13 mouse cellular contexts compared by ENCODE assay signal in genomic region chr6:117881229-117881628, GRCm38 (mm10). TPM values are rescaled to one million over a fixed set of nuclear protein-coding genes. Genes with fewer than 3 reads are reported as not detected.
DNase-seq lines count a peak whose midpoint lies in the region; ATAC-seq and TF ChIP-seq lines count a peak whose summit lies in the region.
"Had no signal": no experiment of that assay in that cellular context is flagged by ENCODE, and none has a peak within 500 bp of the region (broad histone marks: within the 10 kb centered on the region; RNA-seq: fewer than 3 reads in every experiment).

No protein-coding gene starts in this region.

- H3K4me3 ChIP-seq in gastrocnemius, adult 2 months = no peak overlapping the region; the same call in 1 of the 2 replicates
- peak overlapping the region; percentile 59 for H3K4me3 ChIP-seq in megakaryocyte, embryonic 14.5 days (replicated peaks)
- H3K4me3 ChIP-seq in bone marrow, adult 2 months (replicated peaks; ENCODE audit: control insufficient read depth, low read depth, low read length) = no peak overlapping the region
- no peak overlapping the region for H3K4me3 ChIP-seq in midbrain, postnatal 0 days (ENCODE audit: low read depth, low read length)

- no peak for ATAC-seq in megakaryocyte, adult 5-6 weeks (ENCODE audit: poor library complexity, severe bottlenecking)
- no peak for ATAC-seq in midbrain, postnatal 0 days (ENCODE audit: low FRiP score)

- H3K36me3 ChIP-seq in megakaryocyte, embryonic 14.5 days (replicated peaks; ENCODE audit: low read length) = peaks cover 6% of the 10 kb centered on the region
- H3K36me3 ChIP-seq in midbrain, postnatal 0 days (ENCODE audit: insufficient read depth, low read length) = no peaks in the 10 kb centered on the region
- H3K36me3 ChIP-seq: embryonic facial prominence, embryonic 15.5 days; limb, embryonic 15.5 days had no signal

- H3K9ac ChIP-seq in midbrain, postnatal 0 days (replicated peaks; ENCODE audit: low read length, poor library complexity, severe bottlenecking) = no peak overlapping the region
- H3K9ac ChIP-seq: embryonic facial prominence, embryonic 15.5 days; limb, embryonic 15.5 days had no signal

- H3K4me1 ChIP-seq in megakaryocyte, embryonic 14.5 days = peaks cover 57% of the 10 kb centered on the region
- no peaks in the 10 kb centered on the region; the same call in 1 of the 2 replicates for H3K4me1 ChIP-seq in bone marrow, adult 2 months (ENCODE audit: control insufficient read depth, insufficient read depth, low read length)
- no peaks in the 10 kb centered on the region; the same call in 1 of the 2 replicates for H3K4me1 ChIP-seq in midbrain, postnatal 0 days (ENCODE audit: insufficient read depth, low read length)

- H3K4me2 ChIP-seq in midbrain, postnatal 0 days (ENCODE audit: low read depth, low read length, poor library complexity, severe bottlenecking) = no peak overlapping the region

- 42% methylated on average over 7 of the region's 7 CpGs for WGBS in bone marrow, adult 2 months
- WGBS in midbrain, postnatal 0 days = 25% methylated on average over 7 of the region's 7 CpGs

- no peaks in the 10 kb centered on the region for H3K27me3 ChIP-seq in megakaryocyte, embryonic 14.5 days (replicated peaks)
- H3K27me3 ChIP-seq in midbrain, postnatal 0 days (ENCODE audit: insufficient read depth, low read length) = no peaks in the 10 kb centered on the region
- H3K27me3 ChIP-seq: embryonic facial prominence, embryonic 15.5 days; limb, embryonic 15.5 days had no signal

- no peak for DNase-seq in gastrocnemius, adult 2 months
- no peak for DNase-seq in gastrocnemius, adult 8-10 months (ENCODE audit: low spot score in 2 of 2)
- no peak for DNase-seq in midbrain, postnatal 0 days (ENCODE audit: low spot score)
- DNase-seq in layer of hippocampus, adult 18-20 months (ENCODE audit: low spot score in 2 of 2) = no peak
- DNase-seq in frontal cortex, postnatal 36 days (ENCODE audit: low spot score in 2 of 2) = no peak
- DNase-seq: kidney, postnatal 25 days; right cerebral cortex, postnatal 4 days had no signal

- no peak for TF ChIP-seq POLR2A in bone marrow, adult 2 months (IDR thresholded peaks at IDR 0.05; ENCODE audit: borderline replicate concordance, control insufficient read depth, low read depth, low read length)

- H3K27ac ChIP-seq in gastrocnemius, adult 2 months = peak overlapping the region; percentile 100
- peak overlapping the region; percentile 90 for H3K27ac ChIP-seq in bone marrow, adult 2 months (ENCODE audit: control insufficient read depth, insufficient read depth, low read depth, low read length, poor library complexity)
- H3K27ac ChIP-seq in midbrain, postnatal 0 days (ENCODE audit: low read depth, low read length) = peak overlapping the region; percentile 98; the same call in 1 of the 2 replicates

- intact Hi-C loops in gastrocnemius, adult 2 months (cut with DNase I) = no loop called here

- H3K9me3 ChIP-seq in megakaryocyte, embryonic 14.5 days = no peaks in the 10 kb centered on the region
- no peaks in the 10 kb centered on the region for H3K9me3 ChIP-seq in midbrain, postnatal 0 days (ENCODE audit: low read length)
- H3K9me3 ChIP-seq: embryonic facial prominence, embryonic 15.5 days; limb, embryonic 15.5 days had no signal

- TF ChIP-seq CTCF in gastrocnemius, adult 2 months (IDR thresholded peaks at IDR 0.05) = no peak
- no peak for TF ChIP-seq CTCF in bone marrow, adult 2 months (IDR thresholded peaks at IDR 0.05; ENCODE audit: control insufficient read depth, insufficient read depth, low read length)
- no peak for TF ChIP-seq CTCF in midbrain, postnatal 0 days (IDR thresholded peaks at IDR 0.05)

RNA-seq across cellular contexts. Expression of gene Hnrnpf, which starts 18.9 kb away (rescaled TPM):
- 100 to 1,000 TPM; 104 to 108 TPM for total RNA-seq in gastrocnemius, adult 2 months (2021)
- total RNA-seq in gastrocnemius, adult 8-10 months (2022) = 100 to 1,000 TPM in 1 of 4 experiments, 10 to 100 TPM in 3; 85.6 to 104 (median 94.2) TPM
- 36.3 and 112 TPM in 2 replicates for polyA plus RNA-seq in megakaryocyte, embryonic 14.5 days (2012; ENCODE audit: insufficient read depth, low replicate concordance)
- total RNA-seq in megakaryocyte, adult 5-6 weeks (2015) = 648 and 668 TPM in 2 replicates
- 1,188 and 1,238 TPM in 2 replicates for total RNA-seq in megakaryocyte, adult 5-6 weeks (2017)
- polyA plus RNA-seq in bone marrow, adult 2 months (2011; ENCODE audit: insufficient read depth, insufficient read length, low replicate concordance, missing spikeins) = 200 and 242 TPM in 2 replicates
- total RNA-seq in midbrain, postnatal 0 days (2014; rRNA removed) = 154 and 159 TPM in 2 replicates
- polyA plus RNA-seq in midbrain, postnatal 0 days (2015; fragmentation: Nextera tagmentation; extraction: Ambion mirVana) = 173 and 183 TPM in 2 replicates
- 100 to 1,000 TPM; 127 to 139 TPM for total RNA-seq in layer of hippocampus, adult 18-20 months (2021)

RNA-seq across cellular contexts. Expression of gene Zfp239, which starts 19.3 kb away (rescaled TPM):
- total RNA-seq in gastrocnemius, adult 2 months (2021) = under 1 TPM; 0.59 to 0.75 TPM
- total RNA-seq in gastrocnemius, adult 8-10 months (2022) = 1 to 10 TPM; 1.1 to 2.7 (median 1.9) TPM
- polyA plus RNA-seq in megakaryocyte, embryonic 14.5 days (2012; ENCODE audit: insufficient read depth, low replicate concordance) = 1.3 TPM in 1 of 2 replicates, not detected in the other
- total RNA-seq in megakaryocyte, adult 5-6 weeks (2015) = 0.40 and 0.43 TPM in 2 replicates
- not detected in 2 replicates for total RNA-seq in megakaryocyte, adult 5-6 weeks (2017)
- polyA plus RNA-seq in bone marrow, adult 2 months (2011; ENCODE audit: insufficient read depth, insufficient read length, low replicate concordance, missing spikeins) = 0.57 and 1.3 TPM in 2 replicates
- 14.5 and 18.6 TPM in 2 replicates for total RNA-seq in midbrain, postnatal 0 days (2014; rRNA removed)
- polyA plus RNA-seq in midbrain, postnatal 0 days (2015; fragmentation: Nextera tagmentation; extraction: Ambion mirVana) = 16.1 and 16.6 TPM in 2 replicates
- 10 to 100 TPM; 38.4 to 41.0 TPM for total RNA-seq in layer of hippocampus, adult 18-20 months (2021)

RNA-seq across cellular contexts. Expression of gene Zfp637, which starts 40.2 kb away (rescaled TPM):
- total RNA-seq in gastrocnemius, adult 2 months (2021) = 10 to 100 TPM; 39.9 to 42.3 TPM
- total RNA-seq in gastrocnemius, adult 8-10 months (2022) = 10 to 100 TPM; 42.8 to 52.2 (median 43.6) TPM
- polyA plus RNA-seq in megakaryocyte, embryonic 14.5 days (2012; ENCODE audit: insufficient read depth, low replicate concordance) = 3.1 and 9.3 TPM in 2 replicates
- total RNA-seq in megakaryocyte, adult 5-6 weeks (2015) = 15.5 and 17.3 TPM in 2 replicates
- total RNA-seq in megakaryocyte, adult 5-6 weeks (2017) = 13.4 and 14.1 TPM in 2 replicates
- 7.2 and 8.3 TPM in 2 replicates for polyA plus RNA-seq in bone marrow, adult 2 months (2011; ENCODE audit: insufficient read depth, insufficient read length, low replicate concordance, missing spikeins)
- total RNA-seq in midbrain, postnatal 0 days (2014; rRNA removed) = 75.0 and 95.9 TPM in 2 replicates
- 109 and 122 TPM in 2 replicates for polyA plus RNA-seq in midbrain, postnatal 0 days (2015; fragmentation: Nextera tagmentation; extraction: Ambion mirVana)
- 10 to 100 TPM; 41.3 to 47.9 TPM for total RNA-seq in layer of hippocampus, adult 18-20 months (2021)

RNA-seq across cellular contexts. Expression of gene Fxyd4, which starts 56.3 kb away (rescaled TPM):
- not detected for total RNA-seq in gastrocnemius, adult 2 months (2021)
- not detected for total RNA-seq in gastrocnemius, adult 8-10 months (2022)
- polyA plus RNA-seq in megakaryocyte, embryonic 14.5 days (2012; ENCODE audit: insufficient read depth, low replicate concordance) = not detected in 2 replicates
- not detected in 2 replicates for total RNA-seq in megakaryocyte, adult 5-6 weeks (2015)
- not detected in 2 replicates for total RNA-seq in megakaryocyte, adult 5-6 weeks (2017)
- not detected in 2 replicates for polyA plus RNA-seq in bone marrow, adult 2 months (2011; ENCODE audit: insufficient read depth, insufficient read length, low replicate concordance, missing spikeins)
- not detected in 2 replicates for total RNA-seq in midbrain, postnatal 0 days (2014; rRNA removed)
- polyA plus RNA-seq in midbrain, postnatal 0 days (2015; fragmentation: Nextera tagmentation; extraction: Ambion mirVana) = 0.49 and 0.96 TPM in 2 replicates
- not detected for total RNA-seq in layer of hippocampus, adult 18-20 months (2021)
- total RNA-seq: heart, adult 8-10 months had no signal
